Mouse (Mus musculus): ENCODE measurements around the gene Arhgap21.

DNA sequence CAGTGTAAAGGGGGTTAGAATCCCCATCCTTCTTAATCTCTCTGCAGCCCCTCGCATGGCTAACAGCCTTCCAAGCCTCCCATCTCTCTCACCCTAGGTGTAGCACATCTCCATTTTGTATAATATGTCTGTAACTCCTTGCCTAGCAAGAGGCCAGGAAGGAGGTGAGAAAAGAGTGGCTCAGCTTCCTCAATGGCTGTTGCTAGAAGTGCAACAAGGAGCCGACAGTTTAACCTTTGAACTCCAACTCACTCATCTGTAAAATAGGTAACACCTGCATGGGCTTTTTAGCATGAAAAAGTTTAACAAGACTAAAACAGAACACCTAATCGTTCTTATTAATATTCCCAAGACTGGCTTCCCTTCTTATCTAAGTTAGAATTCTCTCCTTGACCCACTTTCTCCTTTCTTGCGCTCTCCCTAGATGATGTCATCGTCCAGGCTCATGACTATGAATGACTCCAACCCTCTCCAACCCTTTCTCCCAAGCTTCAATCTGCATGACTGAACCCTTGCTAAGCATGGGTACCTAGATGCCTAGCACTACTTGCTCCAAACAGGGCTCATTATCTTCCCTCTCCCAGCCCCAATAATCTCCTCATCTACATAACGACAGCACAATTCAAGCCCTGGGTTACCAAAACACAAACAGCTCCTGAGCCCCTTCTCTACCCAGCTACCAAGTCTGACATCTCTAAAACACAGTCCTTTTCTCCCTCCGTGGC lies 24.8 kb downstream of the Arhgap21 start:
- no peak for TF ChIP-seq CTCF (IDR thresholded peaks at IDR 0.05; ENCODE audit: insufficient read depth, low read length)
- TF ChIP-seq POLR2A (IDR thresholded peaks at IDR 0.05; ENCODE audit: borderline replicate concordance, extremely low read depth, low read depth, low read length), result no peak

Data from lung, adult 2 months (tissue).